Mouse (Mus musculus): ENCODE results near the gene Evl.

DNA sequence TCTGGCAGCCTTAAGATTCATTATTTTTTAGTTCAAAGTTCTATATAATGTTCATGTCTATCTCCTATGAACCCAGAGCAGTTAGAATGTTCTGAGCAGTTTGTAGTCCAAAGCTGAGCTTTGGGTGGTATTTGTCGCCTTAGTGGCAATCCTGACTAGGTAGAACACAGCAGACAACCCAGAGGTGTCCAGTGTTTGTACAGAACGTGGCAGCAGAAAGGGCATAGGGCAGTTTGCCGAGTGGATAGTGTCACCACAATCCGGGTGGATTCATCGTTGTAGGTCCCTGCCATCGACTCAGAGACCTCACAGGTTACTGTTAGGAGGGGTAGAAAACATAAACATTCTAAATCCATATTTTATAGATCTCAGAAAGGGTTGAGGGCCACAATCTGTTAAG, 151.0 kb downstream of the Evl start:
- TF ChIP-seq CTCF (IDR thresholded peaks at IDR 0.05; ENCODE audit: insufficient read depth, low read length), result no peak
- no peak for TF ChIP-seq POLR2A (IDR thresholded peaks at IDR 0.05; ENCODE audit: borderline replicate concordance, extremely low read depth, low read depth, low read length)

Measured in lung, adult 2 months (tissue).